Mouse (Mus musculus) G1E-ER4 (cell line): ENCODE measurements around the gene Apex1. TPM values are rescaled to one million over a fixed set of nuclear protein-coding genes. Genes with fewer than 3 reads are reported as not detected.
"Not testable (repeated sequence)": the region's sequence is repeated elsewhere in the genome, so short reads cannot be mapped to it uniquely, and the experiment has no call there.

Experiments
- GATA1 ChIP-seq: IDR thresholded peaks from one replicate; pipeline ENCODE4 v1.8.0; 2012; ENCODE audit warnings: low read length, inconsistent platforms
- polyA plus RNA-seq: library from polyadenylated mRNA; stranded (reverse); fragments of >175 nt; gene quantifications from 2 replicates; pipeline ENCODE4 v1.2.3, GENCODE M21; 2012

The Apex1 gene
- polyA plus RNA-seq, 1 experiment: 236 TPM

- no peak for TF ChIP-seq GATA1
These were observed 16.6 kb upstream of the Apex1 start for GRCm38 (mm10) chr14:50908126-50908525.

- TF ChIP-seq GATA1: no peak
These were observed 13.4 kb upstream of the Apex1 start for GRCm38 (mm10) chr14:50911356-50911755.

GRCm38 (mm10) chr14:50925111-50925920 lies 548 bp downstream of the Apex1 start:
- TF ChIP-seq GATA1: no peak

- no peak for TF ChIP-seq GATA1
These were observed 2.6 kb downstream of the Apex1 start for GRCm38 (mm10) chr14:50927366-50927765.

- no peak for TF ChIP-seq GATA1
These were observed 5.2 kb downstream of the Apex1 start for GRCm38 (mm10) chr14:50929951-50930350.

DNA sequence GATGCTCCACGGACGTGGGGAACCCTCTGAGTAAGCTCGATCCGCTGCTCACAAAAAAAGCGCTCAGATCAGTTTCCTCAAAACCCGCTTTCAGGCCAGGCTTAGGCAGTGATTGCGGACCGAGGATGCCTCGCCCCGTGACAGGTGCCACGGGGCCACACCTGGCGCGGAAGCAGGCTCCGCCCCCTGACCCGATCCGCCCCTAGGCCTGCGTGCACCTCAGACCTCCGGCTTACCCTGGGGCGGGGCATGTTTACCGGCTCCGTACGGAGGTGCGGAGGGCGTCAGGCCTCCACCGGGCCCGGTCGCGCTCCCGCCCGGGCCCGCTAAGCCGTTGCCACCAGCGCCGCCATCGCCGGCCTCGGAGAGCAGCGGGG lies 5.6 kb downstream of the Apex1 start:
- no peak for TF ChIP-seq GATA1

DNA sequence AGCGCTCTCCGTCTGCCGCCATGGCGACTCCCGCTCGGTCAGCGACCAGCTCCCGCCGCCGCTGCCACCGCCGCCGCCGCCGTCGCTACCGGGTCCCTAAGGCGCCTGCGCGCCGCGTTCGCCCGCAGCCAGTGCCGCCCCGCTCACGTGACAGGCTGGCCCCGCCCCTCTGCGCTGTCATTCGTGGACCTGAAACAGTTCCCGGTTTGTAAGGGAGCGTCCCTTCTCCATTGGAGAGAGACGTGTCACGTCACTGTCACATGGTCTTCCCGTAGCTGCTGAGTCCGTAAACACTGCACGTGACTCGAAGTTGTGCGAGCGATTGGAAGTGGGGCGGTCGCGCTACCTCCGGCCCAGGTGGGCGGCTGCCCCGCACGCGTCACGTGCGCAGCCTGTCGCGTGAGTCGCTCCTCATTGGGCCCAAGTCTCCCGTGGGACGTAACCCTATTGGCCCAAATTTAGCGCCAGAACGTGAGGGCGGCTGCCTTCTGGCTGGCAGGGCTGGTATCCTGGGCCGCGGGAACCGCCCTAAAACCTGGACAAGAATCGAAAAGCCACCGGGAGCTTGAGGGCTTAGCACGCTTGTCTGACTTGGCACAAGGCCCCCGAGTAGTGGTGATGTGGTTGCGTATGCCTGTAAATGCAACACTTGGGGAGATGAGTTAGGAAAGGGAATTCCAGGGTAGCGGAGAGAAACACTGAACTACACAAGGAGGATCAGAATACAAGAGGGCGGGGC lies 6.2 kb downstream of the Apex1 start, which contains the start of the genes Pip4p1 and Pnp:
Pip4p1 (minus strand) TSS at position 103 of the 739 bp plus-strand sequence.
Pnp (plus strand) TSS at position 329 of the 739 bp plus-strand sequence.
- no peak for TF ChIP-seq GATA1

GRCm38 (mm10) chr14:50931493-50932020 lies 6.8 kb downstream of the Apex1 start:
- TF ChIP-seq GATA1: no peak

GRCm38 (mm10) chr14:50936649-50937048 lies 11.9 kb downstream of the Apex1 start:
- TF ChIP-seq GATA1: no peak

GRCm38 (mm10) chr14:50938119-50938908 lies 13.5 kb downstream of the Apex1 start:
- no peak for TF ChIP-seq GATA1

DNA sequence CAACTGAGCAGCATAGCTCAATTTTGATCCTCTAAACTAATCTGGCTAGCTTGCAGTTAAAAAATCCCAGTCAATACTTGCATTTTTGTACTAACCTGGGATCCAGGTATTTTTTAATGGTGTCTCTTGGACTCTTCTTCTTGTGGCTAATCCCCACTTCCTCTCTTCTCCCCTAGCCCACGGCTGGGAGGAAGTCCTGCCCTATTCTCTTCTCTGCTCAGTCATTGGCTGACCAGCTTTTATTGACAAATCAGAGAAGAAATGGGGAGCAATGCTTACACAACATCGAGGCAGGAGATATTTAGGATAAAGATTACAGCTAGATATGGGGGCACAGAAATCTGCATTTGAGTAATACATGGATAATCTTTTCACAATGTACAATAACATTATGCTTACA lies 14.2 kb downstream of the Apex1 start:
- TF ChIP-seq GATA1: no peak

DNA sequence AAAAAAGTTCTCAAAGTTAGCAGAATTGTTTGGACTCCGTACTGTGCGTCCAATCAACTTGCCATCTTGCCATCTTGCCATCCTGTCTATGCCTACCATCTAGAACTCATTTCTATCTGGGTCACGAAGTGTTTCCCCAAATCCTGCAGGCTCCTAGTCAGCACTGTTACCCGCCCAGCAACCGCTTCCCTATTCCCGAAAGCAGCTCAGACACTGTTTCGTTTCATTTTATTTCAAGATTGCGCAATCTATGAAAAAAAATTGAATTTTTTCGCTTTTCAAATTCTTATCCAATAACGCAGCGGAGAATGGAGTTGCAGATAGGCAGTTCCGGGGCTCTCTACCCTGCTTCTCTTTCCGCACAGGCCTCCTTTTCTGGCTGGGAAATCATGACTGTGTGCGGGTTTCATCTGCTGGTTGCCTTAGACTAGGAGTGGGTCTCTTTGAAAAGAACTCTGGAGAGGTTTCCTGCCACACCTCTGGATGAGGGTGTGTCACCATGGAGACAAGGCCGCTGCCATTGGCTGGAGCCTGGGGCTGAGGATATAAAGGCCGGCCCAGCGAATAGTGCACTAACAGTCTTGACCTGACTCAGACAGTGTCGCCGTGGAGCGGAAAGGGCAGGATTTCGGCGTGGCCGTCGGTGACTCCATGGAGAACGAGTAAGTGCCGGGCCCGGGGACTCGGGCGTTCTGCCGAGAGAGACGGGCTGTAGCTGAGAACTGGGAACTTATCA lies 19.3 kb downstream of the Apex1 start, which contains the start of gene Gm49342:
Gm49342 (plus strand) TSS at position 586 of the 736 bp plus-strand sequence.
- TF ChIP-seq GATA1: no peak

- TF ChIP-seq GATA1: no peak
These were observed 30.7 kb downstream of the Apex1 start for GRCm38 (mm10) chr14:50955487-50955886.

- TF ChIP-seq GATA1: not testable (repeated sequence)
These were observed 31.3 kb downstream of the Apex1 start, which contains the start of gene Pnp2 for GRCm38 (mm10) chr14:50955942-50956508. Pnp2 (plus strand) TSS chr14:50955992.
